In the genomic region with DNA sequence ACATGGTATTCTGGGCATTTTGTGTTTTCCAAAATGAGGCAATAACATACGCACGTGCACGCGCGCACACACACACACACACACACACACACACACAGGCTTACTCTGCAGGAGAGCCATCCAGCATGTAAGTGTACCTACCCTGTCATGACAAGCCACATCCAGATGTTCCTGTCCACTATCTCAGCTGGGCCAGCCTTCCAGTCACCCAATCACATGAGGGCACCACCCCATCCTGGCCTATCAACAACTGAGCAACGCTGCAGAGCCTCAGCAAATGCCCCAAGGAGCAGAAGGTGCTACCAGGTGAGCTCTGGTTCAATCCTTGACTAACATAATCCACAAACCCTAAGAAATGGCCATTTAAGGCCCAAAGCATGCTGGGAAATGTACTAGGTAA, we compare ENCODE assay signal across 29 mouse cellular contexts. TPM values are rescaled to one million over a fixed set of nuclear protein-coding genes. Genes with fewer than 3 reads are reported as not detected.
DNase-seq lines count a peak whose midpoint lies in the region; ATAC-seq and TF ChIP-seq lines count a peak whose summit lies in the region.
"Had no signal": no experiment of that assay in that cellular context is flagged by ENCODE, and none has a peak within 500 bp of the region (broad histone marks: within the 10 kb centered on the region; RNA-seq: fewer than 3 reads in every experiment).

No protein-coding gene starts in this region.

- peak; percentile 57 for DNase-seq in c-Kit-positive CD71-positive TER-119-positive erythroid progenitor cells, embryonic 14.5 days (ENCODE audit: low spot score)
- peak; percentile 83 for DNase-seq in liver
- DNase-seq in stomach, postnatal 0 days (ENCODE audit: low spot score): peak; percentile 19
- no peak for DNase-seq in urinary bladder, postnatal 14 days (ENCODE audit: low spot score)
- no peak for DNase-seq in left cerebral cortex, postnatal 10 days (ENCODE audit: extremely low spot score in 1 of 2, low spot score in 2 of 2)
- DNase-seq in gastrocnemius, postnatal 25 days: no peak
- DNase-seq: adrenal gland, adult 2 months; cerebellum, adult 8-10 months; cerebellum, postnatal 36 days; gastrocnemius, postnatal 10 days; heart, adult 2 months; heart, postnatal 14 days; kidney, adult 8-10 months; kidney, postnatal 25 days; left cerebral cortex, postnatal 4 days had no signal

- peak; percentile 95 for ATAC-seq in liver, embryonic 15.5 days (ENCODE audit: insufficient read depth)
- no peak for ATAC-seq in stomach, postnatal 0 days (ENCODE audit: low FRiP score, low TSS enrichment)
- ATAC-seq: forebrain, embryonic 16.5 days; inflammation-experienced regulatory T-cells, adult 6 months; lung, postnatal 0 days had no signal

- peaks cover 52% of the 10 kb centered on the region for H3K4me1 ChIP-seq in liver, embryonic 15.5 days (replicated peaks)
- no peaks in the 10 kb centered on the region; the same call in 1 of the 2 replicates for H3K4me1 ChIP-seq in stomach, postnatal 0 days (replicated peaks; ENCODE audit: control insufficient read depth, insufficient read depth)
- H3K4me1 ChIP-seq: neural tube, embryonic 15.5 days had no signal

- no peak for TF ChIP-seq CTCF in stomach, postnatal 0 days (IDR thresholded peaks at IDR 0.05; ENCODE audit: low read depth)

- peak overlapping the region; percentile 83 for H3K27ac ChIP-seq in liver, embryonic 15.5 days (replicated peaks)
- H3K27ac ChIP-seq in stomach, postnatal 0 days (replicated peaks): no peak overlapping the region
- H3K27ac ChIP-seq: embryonic facial prominence, embryonic 15.5 days; forebrain, embryonic 10.5 days; heart, adult 2 months; heart, embryonic 13.5 days; hindbrain, embryonic 13.5 days; layer of hippocampus, adult 2 months; limb, embryonic 15.5 days; macrophage; neural tube, embryonic 15.5 days had no signal

- 59% methylated on average over 6 of the region's 6 CpGs for WGBS in liver, embryonic 15.5 days (ENCODE audit: insufficient replicate concordance)
- 87% methylated on average over 6 of the region's 6 CpGs for WGBS in stomach, postnatal 0 days

- H3K4me3 ChIP-seq in liver, embryonic 15.5 days (replicated peaks): peak overlapping the region; percentile 26
- H3K4me3 ChIP-seq in stomach, postnatal 0 days (ENCODE audit: low read depth, low read length): no peak overlapping the region
- H3K4me3 ChIP-seq: embryonic facial prominence, embryonic 15.5 days; forebrain, embryonic 10.5 days; heart, adult 2 months; heart, embryonic 13.5 days; hindbrain, embryonic 13.5 days; layer of hippocampus, adult 2 months; limb, embryonic 15.5 days; neural tube, embryonic 15.5 days had no signal

- H3K27me3 ChIP-seq in liver, embryonic 15.5 days: no peaks in the 10 kb centered on the region
- H3K27me3 ChIP-seq in stomach, postnatal 0 days (ENCODE audit: control insufficient read depth, insufficient read depth, low read length): no peaks in the 10 kb centered on the region
- H3K27me3 ChIP-seq: embryonic facial prominence, embryonic 15.5 days; hindbrain, embryonic 13.5 days; limb, embryonic 15.5 days; neural tube, embryonic 15.5 days had no signal

- no peak for TF ChIP-seq EP300 in stomach, postnatal 0 days (optimal IDR thresholded peaks at IDR 0.05)

- no peaks in the 10 kb centered on the region for H3K9me3 ChIP-seq in liver, embryonic 15.5 days (replicated peaks)
- H3K9me3 ChIP-seq in stomach, postnatal 0 days (ENCODE audit: control insufficient read depth, low read length): no peaks in the 10 kb centered on the region
- H3K9me3 ChIP-seq: embryonic facial prominence, embryonic 15.5 days; forebrain, embryonic 10.5 days; heart, embryonic 13.5 days; hindbrain, embryonic 13.5 days; limb, embryonic 15.5 days; neural tube, embryonic 15.5 days had no signal

- peak overlapping the region; percentile 54 for H3K4me2 ChIP-seq in liver, embryonic 15.5 days
- H3K4me2 ChIP-seq in stomach, postnatal 0 days (replicated peaks; ENCODE audit: low read depth): no peak overlapping the region
- H3K4me2 ChIP-seq: embryonic facial prominence, embryonic 15.5 days; heart, embryonic 13.5 days; hindbrain, embryonic 13.5 days; limb, embryonic 15.5 days; midbrain, embryonic 11.5 days; neural tube, embryonic 15.5 days had no signal

- H3K36me3 ChIP-seq in liver, embryonic 15.5 days (replicated peaks): no peaks in the 10 kb centered on the region
- no peaks in the 10 kb centered on the region for H3K36me3 ChIP-seq in stomach, postnatal 0 days (ENCODE audit: control insufficient read depth, insufficient read depth, low read length)
- H3K36me3 ChIP-seq: embryonic facial prominence, embryonic 15.5 days; forebrain, embryonic 10.5 days; heart, embryonic 13.5 days; hindbrain, embryonic 13.5 days; limb, embryonic 15.5 days; neural tube, embryonic 15.5 days had no signal

- intact Hi-C loops in left cerebral cortex, postnatal 10 days (cut with DNase I): no loop called here

- H3K9ac ChIP-seq in liver, embryonic 15.5 days: 0 out of 2 replicates have a peak overlapping the region, but pooled peaks have one; percentile 30
- no peak overlapping the region; the same call in 1 of the 2 replicates for H3K9ac ChIP-seq in stomach, postnatal 0 days (ENCODE audit: low read length)
- H3K9ac ChIP-seq: embryonic facial prominence, embryonic 15.5 days; heart, embryonic 13.5 days; hindbrain, embryonic 13.5 days; limb, embryonic 15.5 days; neural tube, embryonic 15.5 days had no signal

RNA-seq across cellular contexts. Expression of a gene that starts 27.0 kb away (rescaled TPM):
- polyA plus RNA-seq in liver, embryonic 15.5 days (2015; fragmentation: Nextera tagmentation; extraction: Ambion mirVana): 2.0 and 2.4 TPM in 2 replicates
- 23.0 and 23.5 TPM in 2 replicates for polyA plus RNA-seq in stomach, postnatal 0 days (2015; fragmentation: Nextera tagmentation; extraction: Ambion mirVana)
- 10 to 100 TPM; 12.1 to 15.0 TPM for total RNA-seq in left cerebral cortex, postnatal 10 days (2021)
- 1 to 10 TPM; 2.4 to 2.5 TPM for total RNA-seq in gastrocnemius, postnatal 25 days (2021)
- total RNA-seq: MEL had no signal
- polyA plus RNA-seq: inflammation-experienced regulatory T-cells, adult 6 months; macrophage had no signal

Comparison
In these comparisons a context has a peak if more than half of its experiments do, and no peak if none do; other contexts are left out.
1. DNase-seq: peak in c-Kit-positive CD71-positive TER-119-positive erythroid progenitor cells, embryonic 14.5 days (single experiment), liver (single experiment) and stomach, postnatal 0 days (single experiment); none in urinary bladder, postnatal 14 days (single experiment), left cerebral cortex, postnatal 10 days (0 of 2) and gastrocnemius, postnatal 25 days (single experiment).